Mouse (Mus musculus) ovary, postnatal 14 days (tissue): Measurements from ENCODE around the gene Gm17387.
A peak's percentile ranks its signal among the peaks of the same experiment; 100 is the strongest.
"Not testable (repeated sequence)": the region's sequence is repeated elsewhere in the genome, so short reads cannot be mapped to it uniquely, and the experiment has no call there.

ENCODE experiments used
- DNase-seq: peaks from one replicate; pipeline ENCODE4 v3.0.0; 2022; ENCODE audit warnings: low spot score

Gm17387 gene

GRCm38 (mm10) chr7:141016707-141017697, 11.9 kb upstream of the Gm17387 start:
- DNase-seq: no peak

- DNase-seq: not testable (repeated sequence)
Observed at GRCm38 (mm10) chr7:141017824-141018223, 11.1 kb upstream of the Gm17387 start, which contains the start of gene Ifitm6. TSS of gene Ifitm6 (minus strand) at chr7:141017924.

- no peak for DNase-seq
Observed at GRCm38 (mm10) chr7:141019028-141019427, 9.9 kb upstream of the Gm17387 start.

- DNase-seq: no peak
Observed at GRCm38 (mm10) chr7:141021489-141022449, 7.2 kb upstream of the Gm17387 start.

GRCm38 (mm10) chr7:141024865-141025838, 3.8 kb upstream of the Gm17387 start:
- DNase-seq: no peak

- no peak for DNase-seq
Observed at GRCm38 (mm10) chr7:141026097-141026739, 2.7 kb upstream of the Gm17387 start.

- DNase-seq: no peak
Observed at GRCm38 (mm10) chr7:141026740-141027098, 2.2 kb upstream of the Gm17387 start.

- DNase-seq: no peak
Observed at GRCm38 (mm10) chr7:141030390-141030789, 1.5 kb downstream of the Gm17387 start.

- DNase-seq: no peak
Observed at GRCm38 (mm10) chr7:141032458-141033167, 3.7 kb downstream of the Gm17387 start.

GRCm38 (mm10) chr7:141036624-141037023, 7.7 kb downstream of the Gm17387 start:
- DNase-seq: not testable (repeated sequence)

- DNase-seq: no peak
Observed at GRCm38 (mm10) chr7:141038090-141039032, 9.4 kb downstream of the Gm17387 start.

- DNase-seq: no peak
Observed at GRCm38 (mm10) chr7:141039386-141040107, 10.6 kb downstream of the Gm17387 start.

GRCm38 (mm10) chr7:141040867-141041606, 12.1 kb downstream of the Gm17387 start:
- DNase-seq: no peak

- peak; percentile 74 for DNase-seq
Observed at GRCm38 (mm10) chr7:141041661-141042060, 12.7 kb downstream of the Gm17387 start.

GRCm38 (mm10) chr7:141042539-141042938, 13.6 kb downstream of the Gm17387 start:
- no peak for DNase-seq

- DNase-seq: no peak
Observed at GRCm38 (mm10) chr7:141046931-141047580, 18.1 kb downstream of the Gm17387 start.
